Mouse (Mus musculus) thymus, adult 2 months (tissue): ENCODE measurements around the gene Huwe1.

Experiments used
- CTCF ChIP-seq: fragments of 200-500 bp; IDR thresholded peaks from 2 replicates; pipeline ENCODE4 v1.5.1; 2012; ENCODE audit warnings: mild to moderate bottlenecking, control low read depth, low read length, moderate library complexity, borderline replicate concordance; ENCODE audit not compliant: control insufficient read depth, poor library complexity, insufficient read depth; ENCODE audit errors: extremely low read depth
- POLR2A ChIP-seq: fragments of 200-500 bp; IDR thresholded peaks from 2 replicates; pipeline ENCODE4 v1.6.1; 2012; ENCODE audit warnings: mild to moderate bottlenecking, low read length, control low read depth, moderate library complexity; ENCODE audit not compliant: control insufficient read depth, poor library complexity, insufficient read depth; ENCODE audit errors: extremely low read depth

DNA sequence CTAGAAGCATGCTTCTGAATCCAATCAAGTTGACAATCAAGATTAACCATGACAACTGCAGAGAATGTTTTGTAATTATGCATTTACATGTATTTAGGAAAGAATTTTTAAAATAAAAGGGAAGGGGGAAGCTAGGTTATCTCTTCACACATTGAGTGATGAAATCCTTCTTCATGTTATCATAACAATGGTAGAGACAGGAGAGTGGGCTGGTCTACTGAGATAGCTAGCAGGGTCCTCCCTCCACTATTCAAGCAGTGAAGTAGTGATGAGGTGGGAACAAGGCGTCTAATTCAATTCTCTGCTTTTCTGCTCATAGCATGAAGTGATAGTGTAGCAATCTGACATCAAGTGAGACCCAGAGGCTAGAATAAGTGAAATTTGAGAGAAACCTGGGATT lies 2.6 kb upstream of the Huwe1 start:
- TF ChIP-seq POLR2A (no peak), CTCF (no peak)
